Mouse (Mus musculus): ENCODE measurements around the gene Bcat1.

GRCm38 (mm10) chr6:144963156-144963555 is 112.8 kb downstream of the Bcat1 start:
- TF ChIP-seq CTCF (IDR thresholded peaks at IDR 0.05; ENCODE audit: low read depth): peak; percentile 41
- no peak for TF ChIP-seq EP300 (IDR thresholded peaks at IDR 0.05; ENCODE audit: low read depth)
